Mouse (Mus musculus) stomach, embryonic 14.5 days (tissue): Measurements from ENCODE around the gene Mrpl45. TPM values are rescaled to one million over a fixed set of nuclear protein-coding genes. Genes with fewer than 3 reads are reported as not detected.
"Not testable (repeated sequence)": the region's sequence is repeated elsewhere in the genome, so short reads cannot be mapped to it uniquely, and the experiment has no call there.

ENCODE experiments used
- ATAC-seq: fragments of 200-750 bp; cut with Nextera tagmentation; 2 replicates; pipeline ENCODE4 v1.8.0; 2017; ENCODE audit warnings: low read depth, moderate TSS enrichment; ENCODE audit not compliant: insufficient number of reproducible peaks, insufficient read depth, low FRiP score
- H3K27ac ChIP-seq: fragments of 300-500 bp; sonication (generic); 2 replicates; pipeline ENCODE4 v1.5.1; 2014; ENCODE audit warnings: mild to moderate bottlenecking, low read length, moderate library complexity, mixed read lengths
- H3K27me3 ChIP-seq: fragments of 300-500 bp; sonication (generic); 2 replicates; pipeline ENCODE4 v1.6.1; 2014; ENCODE audit warnings: low read length, control low read depth, mixed read lengths; ENCODE audit not compliant: control insufficient read depth, insufficient read depth
- H3K36me3 ChIP-seq: fragments of 300-500 bp; sonication (generic); 2 replicates; pipeline ENCODE4 v1.6.1; 2014; ENCODE audit warnings: mild to moderate bottlenecking, control low read depth, low read length, moderate library complexity, mixed read lengths; ENCODE audit not compliant: control insufficient read depth, insufficient read depth
- H3K4me1 ChIP-seq: fragments of 300-500 bp; sonication (generic); 2 replicates; pipeline ENCODE4 v1.6.1; 2014; ENCODE audit warnings: low read length, control low read depth, mixed read lengths; ENCODE audit not compliant: control insufficient read depth, insufficient read depth
- H3K4me2 ChIP-seq: fragments of 300-500 bp; sonication (generic); replicated peaks from 2 replicates; pipeline ENCODE4 v1.6.1; 2014; ENCODE audit warnings: low read depth, low read length, control low read depth
- H3K4me3 ChIP-seq: fragments of 300-500 bp; sonication (generic); 2 replicates; pipeline ENCODE4 v1.5.1; 2014; ENCODE audit warnings: low read depth, low read length, control low read depth
- H3K9ac ChIP-seq: fragments of 300-500 bp; sonication (generic); replicated peaks from 2 replicates; pipeline ENCODE4 v1.6.1; 2014; ENCODE audit warnings: low read depth, mild to moderate bottlenecking, control low read depth, low read length, moderate library complexity, mixed read lengths
- H3K9me3 ChIP-seq: fragments of 300-500 bp; sonication (generic); 2 replicates; pipeline ENCODE4 v1.6.1; 2016; ENCODE audit warnings: low read depth, low read length, control low read depth; ENCODE audit not compliant: control insufficient read depth
- WGBS: fragments of 180-500 bp; shearing (Covaris S2); extraction: QIAGEN DNeasy Blood & Tissue Kit; methylation state at CpG from one replicate; pipeline ENCODE4 v1.1.7; 2014; 5-methylcytosine and 5-hydroxymethylcytosine counted together
- polyA plus RNA-seq: library from polyadenylated mRNA; unstranded; fragments of >200 nt; fragmentation: Nextera tagmentation; extraction: Ambion mirVana; gene quantifications from 2 replicates; pipeline ENCODE4 v1.2.1, GENCODE M21; 2014

Mrpl45 gene
- polyA plus RNA-seq, 1 experiment from 2014 or later = 42.3 TPM

DNA sequence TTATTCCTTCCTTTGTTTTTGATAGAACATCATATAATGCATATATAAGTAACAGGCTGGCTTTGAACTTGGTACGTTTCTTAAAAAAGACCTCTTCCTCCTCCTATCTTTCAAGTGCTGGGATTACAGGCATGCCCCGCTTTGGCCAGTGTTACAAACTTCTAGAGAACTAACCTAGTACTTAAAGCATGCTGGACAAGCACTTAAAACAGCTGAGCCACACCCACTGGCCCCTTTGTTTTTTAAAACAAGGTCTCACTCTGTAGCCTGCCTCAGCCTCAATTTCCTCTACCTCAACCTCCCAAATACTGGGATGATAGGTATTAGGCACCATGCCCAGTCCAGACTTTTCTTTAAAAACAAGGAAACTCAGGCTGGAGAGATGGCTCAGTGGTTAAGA is 39.1 kb downstream of the Mrpl45 start:
- Histone ChIP-seq H3K36me3 (no peaks in the 10 kb centered on the region), H3K9me3 (no peaks in the 10 kb centered on the region), H3K4me3 (no peak overlapping the region), H3K9ac (no peak overlapping the region), H3K4me1 (peaks cover 4% of the 10 kb centered on the region; the same call in 1 of the 2 replicates), H3K27ac (no peak overlapping the region), H3K4me2 (no peak overlapping the region), H3K27me3 (no peaks in the 10 kb centered on the region)
- ATAC-seq = no peak
- WGBS = 85% methylated on average over 2 of the region's 2 CpGs

DNA sequence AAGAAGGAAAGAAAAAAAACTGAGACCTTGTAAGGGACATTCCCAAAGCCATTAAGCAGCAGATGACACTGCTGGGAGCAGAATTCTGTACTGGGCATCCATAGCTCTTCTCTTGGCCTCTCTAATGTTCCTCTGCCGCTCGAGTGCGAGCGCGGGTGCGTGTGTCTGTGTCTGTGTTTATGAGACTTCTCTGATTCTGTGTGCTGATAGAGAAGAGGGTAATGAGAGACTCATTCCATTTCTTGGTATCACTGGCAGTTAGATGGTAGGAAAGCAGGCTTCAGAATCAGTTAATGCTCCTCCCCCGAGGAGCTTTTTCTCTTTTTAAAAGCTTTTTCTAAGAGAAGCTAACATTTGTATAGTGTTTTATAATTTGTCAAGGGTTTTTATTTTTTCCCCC is 39.7 kb downstream of the Mrpl45 start:
- WGBS = 81% methylated on average over 7 of the region's 7 CpGs
- no peak for ATAC-seq

GRCm38 (mm10) chr11:97357663-97358062 is 42.1 kb downstream of the Mrpl45 start:
- not testable (repeated sequence) for H3K36me3 ChIP-seq, H3K4me3 ChIP-seq, H3K27ac ChIP-seq, ATAC-seq, H3K4me1 ChIP-seq, H3K9me3 ChIP-seq, H3K9ac ChIP-seq, H3K4me2 ChIP-seq, H3K27me3 ChIP-seq
- 20% methylated on average over 4 of the region's 6 CpGs for WGBS

More for the DNA sequence above, 39.7 kb downstream of the Mrpl45 start:
- H3K9me3 ChIP-seq = no peaks in the 10 kb centered on the region
- no peaks in the 10 kb centered on the region for H3K36me3 ChIP-seq
- H3K4me3 ChIP-seq = no peak overlapping the region
- no peak overlapping the region for H3K27ac ChIP-seq
- H3K4me1 ChIP-seq = peaks cover 1% of the 10 kb centered on the region; the same call in 1 of the 2 replicates
- H3K9ac ChIP-seq = no peak overlapping the region
- no peaks in the 10 kb centered on the region for H3K27me3 ChIP-seq
- H3K4me2 ChIP-seq = no peak overlapping the region

- peak within 1 kb of the TSS; percentile 77 for H3K27ac ChIP-seq
- H3K36me3 ChIP-seq = no peaks in the 10 kb centered on the region
- peak within 1 kb of the TSS; percentile 93 for H3K9ac ChIP-seq
- no peaks in the 10 kb centered on the region for H3K27me3 ChIP-seq
- no peaks in the 10 kb centered on the region for H3K9me3 ChIP-seq
- H3K4me2 ChIP-seq = peak within 1 kb of the TSS; percentile 78
- WGBS = 1% methylated on average over 60 of the region's 81 CpGs
- H3K4me3 ChIP-seq = peak within 1 kb of the TSS; percentile 98
- ATAC-seq = peak; percentile 96
- peaks cover 18% of the 10 kb centered on the region for H3K4me1 ChIP-seq
Measured at GRCm38 (mm10) chr11:97361948-97362648, 46.6 kb downstream of the Mrpl45 start, which contains the start of gene Socs7. Gene Socs7 (plus strand): TSS chr11:97362551.

- peak; percentile 28; the same call in 1 of the 2 replicates for ATAC-seq
- peak overlapping the region; percentile 77 for H3K27ac ChIP-seq
- WGBS = 0% methylated on average over 39 of the region's 39 CpGs
- peak overlapping the region; percentile 78 for H3K4me2 ChIP-seq
- H3K36me3 ChIP-seq = no peaks in the 10 kb centered on the region
- H3K27me3 ChIP-seq = no peaks in the 10 kb centered on the region
- H3K4me1 ChIP-seq = peaks cover 18% of the 10 kb centered on the region
- no peaks in the 10 kb centered on the region for H3K9me3 ChIP-seq
- peak overlapping the region; percentile 93 for H3K9ac ChIP-seq
- peak overlapping the region; percentile 98 for H3K4me3 ChIP-seq
Measured at GRCm38 (mm10) chr11:97362649-97362942, 47.1 kb downstream of the Mrpl45 start.

GRCm38 (mm10) chr11:97362943-97363643 is 47.6 kb downstream of the Mrpl45 start:
- 0 out of 2 replicates have a peak, but pooled peaks have one; percentile 1 for ATAC-seq
- Histone ChIP-seq H3K4me3 (peak overlapping the region; percentile 98), H3K9me3 (no peaks in the 10 kb centered on the region), H3K27ac (peak overlapping the region; percentile 77), H3K9ac (peak overlapping the region; percentile 93), H3K27me3 (no peaks in the 10 kb centered on the region), H3K4me2 (peak overlapping the region; percentile 78), H3K4me1 (peaks cover 18% of the 10 kb centered on the region), H3K36me3 (no peaks in the 10 kb centered on the region)
- WGBS = under 1% methylated on average over 49 of the region's 49 CpGs

GRCm38 (mm10) chr11:97363644-97363995 is 48.1 kb downstream of the Mrpl45 start:
- Histone ChIP-seq H3K4me3 (peak overlapping the region; percentile 98), H3K4me1 (peaks cover 18% of the 10 kb centered on the region), H3K9me3 (no peaks in the 10 kb centered on the region), H3K4me2 (peak overlapping the region; percentile 78), H3K36me3 (no peaks in the 10 kb centered on the region), H3K27ac (no peak overlapping the region), H3K27me3 (no peaks in the 10 kb centered on the region), H3K9ac (peak overlapping the region; percentile 93)
- WGBS = 2% methylated on average over 7 of the region's 7 CpGs
- ATAC-seq = no peak

GRCm38 (mm10) chr11:97365556-97365955 is 50.0 kb downstream of the Mrpl45 start:
- Histone ChIP-seq H3K4me3 (no peak overlapping the region), H3K36me3 (no peaks in the 10 kb centered on the region), H3K4me2 (no peak overlapping the region; the same call in 1 of the 2 replicates), H3K4me1 (peaks cover 18% of the 10 kb centered on the region), H3K9ac (no peak overlapping the region), H3K27ac (no peak overlapping the region), H3K9me3 (no peaks in the 10 kb centered on the region), H3K27me3 (no peaks in the 10 kb centered on the region)
- no peak for ATAC-seq
- WGBS = 71% methylated on average over 1 of the region's 1 CpGs
